Mouse (Mus musculus): ENCODE measurements around the gene Rasa3.

DNA sequence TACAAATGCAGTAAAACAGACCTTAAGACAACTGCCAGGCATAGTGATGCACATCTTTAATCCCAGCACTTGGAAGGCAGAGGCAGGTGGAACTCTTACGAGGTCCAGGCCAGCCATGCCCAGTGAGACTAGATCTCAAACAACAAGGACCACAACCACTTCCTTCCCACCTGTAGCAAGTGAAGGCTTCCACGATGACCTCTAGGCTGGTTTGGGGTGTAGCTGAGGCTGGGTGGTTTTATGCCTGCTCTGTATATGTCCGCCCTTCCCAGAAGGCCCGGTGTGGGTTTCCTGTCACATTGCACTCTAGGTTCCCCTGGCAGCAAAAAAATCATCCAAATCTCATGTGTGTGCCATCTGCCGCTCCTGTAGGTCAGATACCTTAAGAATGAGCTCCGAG, 26.4 kb upstream of the Rasa3 start:
- TF ChIP-seq NRF1 (IDR thresholded peaks at IDR 0.05; ENCODE audit: insufficient read depth, low read depth, low read length, poor library complexity, severe bottlenecking) (no peak), E2F4 (IDR thresholded peaks at IDR 0.05; ENCODE audit: borderline replicate concordance, low read depth, low read length) (no peak), EP300 (IDR thresholded peaks at IDR 0.05; ENCODE audit: low read depth in 1 of 2, low read length in 2 of 2) (no peak), CHD2 (IDR thresholded peaks at IDR 0.05; ENCODE audit: low read length) (no peak), CTCF (IDR thresholded peaks at IDR 0.05 in 2 of 3, conservative IDR thresholded peaks at IDR 0.05 in 1 of 3; ENCODE audit: control insufficient read depth in 1 of 3, insufficient read depth in 1 of 3, low read depth in 2 of 3, low read length in 3 of 3, poor library complexity in 1 of 3, severe bottlenecking in 1 of 3) (no peak), MEF2A (IDR thresholded peaks at IDR 0.05; ENCODE audit: extremely low read depth, insufficient replicate concordance, low read depth, low read length, poor library complexity, severe bottlenecking) (no peak), HCFC1 (IDR thresholded peaks at IDR 0.05; ENCODE audit: low read depth, low read length) (no peak), UBTF (IDR thresholded peaks at IDR 0.05; ENCODE audit: borderline replicate concordance, insufficient read depth, low read depth, low read length) (no peak), SMC3 (IDR thresholded peaks at IDR 0.05; ENCODE audit: low read depth, low read length) (no peak), POLR2A (IDR thresholded peaks at IDR 0.05; ENCODE audit: control insufficient read depth in 1 of 2, insufficient read depth in 1 of 2, low read depth in 1 of 2, low read length in 2 of 2, poor library complexity in 1 of 2) (no peak), MYC (IDR thresholded peaks at IDR 0.05; ENCODE audit: low read depth, low read length) (no peak)

All from MEL (cell line).